Mouse (Mus musculus) forebrain, embryonic 14.5 days (tissue): Measurements from ENCODE around the gene Lepr. TPM values are rescaled to one million over a fixed set of nuclear protein-coding genes. Genes with fewer than 3 reads are reported as not detected.
A peak's percentile ranks its signal among the peaks of the same experiment; 100 is the strongest.

Source experiments
- ATAC-seq: fragments of 200-750 bp; cut with Nextera tagmentation; 2 replicates; pipeline ENCODE4 v1.8.0; 2017; ENCODE audit warnings: mild to moderate bottlenecking, moderate library complexity
- DNase-seq: peaks from one replicate; pipeline ENCODE4 v3.0.0-alpha.2; 2015; ENCODE audit warnings: low spot score
- H3K27ac ChIP-seq: fragments of 300-500 bp; sonication (generic); 2 replicates; pipeline ENCODE4 v1.5.1; 2014; ENCODE audit warnings: low read depth, mild to moderate bottlenecking, control low read depth, low read length, moderate library complexity
- H3K27me3 ChIP-seq: fragments of 300-500 bp; sonication (generic); replicated peaks from 2 replicates; pipeline ENCODE4 v1.6.1; 2014; ENCODE audit warnings: low read length, control low read depth, mixed read lengths; ENCODE audit not compliant: control insufficient read depth, insufficient read depth
- H3K36me3 ChIP-seq: fragments of 300-500 bp; sonication (generic); 2 replicates; pipeline ENCODE4 v1.6.1; 2014; ENCODE audit warnings: low read length, control low read depth; ENCODE audit not compliant: control insufficient read depth, insufficient read depth
- H3K4me1 ChIP-seq: fragments of 300-500 bp; sonication (generic); 2 replicates; pipeline ENCODE4 v1.6.1; 2014; ENCODE audit warnings: antibody characterized with exemption, low read length, control low read depth; ENCODE audit not compliant: control insufficient read depth, insufficient read depth
- H3K4me2 ChIP-seq: fragments of 300-500 bp; sonication (generic); 2 replicates; pipeline ENCODE4 v1.6.1; 2014; ENCODE audit warnings: mild to moderate bottlenecking, control low read depth, low read length
- H3K4me3 ChIP-seq: fragments of 300-500 bp; sonication (generic); 2 replicates; pipeline ENCODE4 v1.5.1; 2014; ENCODE audit warnings: low read depth, low read length, control low read depth
- H3K9ac ChIP-seq: fragments of 300-500 bp; sonication (generic); 2 replicates; pipeline ENCODE4 v1.6.1; 2014; ENCODE audit warnings: mild to moderate bottlenecking, low read length, control low read depth, moderate library complexity
- H3K9me3 ChIP-seq: fragments of 300-500 bp; sonication (generic); replicated peaks from 2 replicates; pipeline ENCODE4 v1.6.1; 2016; ENCODE audit warnings: low read length, control low read depth, mixed read lengths; ENCODE audit not compliant: control insufficient read depth
- WGBS: fragments of 180-500 bp; shearing (Covaris S2); extraction: QIAGEN DNeasy Blood & Tissue Kit; methylation state at CpG from one replicate; pipeline ENCODE4 v1.1.7; 2014; 5-methylcytosine and 5-hydroxymethylcytosine counted together
- polyA plus RNA-seq: library from polyadenylated mRNA; unstranded; fragments of >200 nt; fragmentation: Nextera tagmentation; extraction: Ambion mirVana; gene quantifications from 2 replicates; pipeline ENCODE4 v1.2.1, GENCODE M21; 2014

The Lepr gene
- polyA plus RNA-seq, 1 experiment from 2014 or later, result 3.6 TPM

- 78% methylated on average over 3 of the region's 3 CpGs for WGBS
- Histone ChIP-seq H3K27ac (no peak overlapping the region), H3K36me3 (no peaks in the 10 kb centered on the region), H3K4me2 (no peak overlapping the region), H3K27me3 (no peaks in the 10 kb centered on the region), H3K9ac (no peak overlapping the region), H3K9me3 (no peaks in the 10 kb centered on the region), H3K4me1 (no peaks in the 10 kb centered on the region), H3K4me3 (no peak overlapping the region)
- ATAC-seq (no peak), DNase-seq (no peak)
Observed at GRCm38 (mm10) chr4:101707953-101708352, 9.3 kb upstream of the Lepr start.

GRCm38 (mm10) chr4:101710361-101710760 is 6.8 kb upstream of the Lepr start:
- no peaks in the 10 kb centered on the region for H3K9me3 ChIP-seq
- H3K36me3 ChIP-seq, result no peaks in the 10 kb centered on the region
- no peak for ATAC-seq
- no peak overlapping the region for H3K27ac ChIP-seq
- DNase-seq, result no peak
- no peak overlapping the region for H3K4me2 ChIP-seq
- H3K27me3 ChIP-seq, result no peaks in the 10 kb centered on the region
- no peaks in the 10 kb centered on the region for H3K4me1 ChIP-seq
- H3K4me3 ChIP-seq, result no peak overlapping the region
- no peak overlapping the region for H3K9ac ChIP-seq
- WGBS, result 82% methylated on average over 4 of the region's 4 CpGs

- Histone ChIP-seq H3K36me3 (no peaks in the 10 kb centered on the region), H3K4me3 (no peak overlapping the region), H3K27ac (no peak overlapping the region), H3K4me2 (no peak overlapping the region), H3K9me3 (no peaks in the 10 kb centered on the region), H3K4me1 (no peaks in the 10 kb centered on the region), H3K27me3 (no peaks in the 10 kb centered on the region), H3K9ac (no peak overlapping the region)
- ATAC-seq (no peak), DNase-seq (no peak)
- WGBS, result 93% methylated on average over 4 of the region's 4 CpGs
Observed at GRCm38 (mm10) chr4:101711100-101711499, 6.1 kb upstream of the Lepr start.

- Histone ChIP-seq H3K27ac (no peak overlapping the region), H3K9me3 (no peaks in the 10 kb centered on the region), H3K9ac (no peak overlapping the region), H3K4me1 (peaks cover 6% of the 10 kb centered on the region; the same call in 1 of the 2 replicates), H3K27me3 (peaks cover 13% of the 10 kb centered on the region), H3K36me3 (no peaks in the 10 kb centered on the region), H3K4me3 (no peak overlapping the region), H3K4me2 (no peak overlapping the region)
- whole genome bisulfite sequencing, result 49% methylated on average over 1 of the region's 1 CpGs
- no peak for ATAC-seq
- DNase-seq, result no peak
Observed at GRCm38 (mm10) chr4:101712563-101712962, 4.6 kb upstream of the Lepr start.

- H3K27me3 ChIP-seq, result peaks cover 23% of the 10 kb centered on the region
- peaks cover 6% of the 10 kb centered on the region; the same call in 1 of the 2 replicates for H3K4me1 ChIP-seq
- no peak for ATAC-seq
- no peak overlapping the region for H3K4me2 ChIP-seq
- no peak for DNase-seq
- H3K36me3 ChIP-seq, result no peaks in the 10 kb centered on the region
- WGBS, result 91% methylated on average over 8 of the region's 8 CpGs
- no peak overlapping the region for H3K9ac ChIP-seq
- H3K4me3 ChIP-seq, result no peak overlapping the region
- H3K27ac ChIP-seq, result no peak overlapping the region
- no peaks in the 10 kb centered on the region for H3K9me3 ChIP-seq
Observed at GRCm38 (mm10) chr4:101715302-101715701, 1.9 kb upstream of the Lepr start.

GRCm38 (mm10) chr4:101715805-101716204 is 1.4 kb upstream of the Lepr start:
- peaks cover 6% of the 10 kb centered on the region; the same call in 1 of the 2 replicates for H3K4me1 ChIP-seq
- 63% methylated on average over 6 of the region's 6 CpGs for WGBS
- no peak for ATAC-seq

GRCm38 (mm10) chr4:101718991-101719580 is 1.9 kb downstream of the Lepr start:
- no peak overlapping the region for H3K27ac ChIP-seq
- H3K27me3 ChIP-seq, result peaks cover 23% of the 10 kb centered on the region
- WGBS, result 3% methylated on average over 5 of the region's 5 CpGs
- H3K9me3 ChIP-seq, result no peaks in the 10 kb centered on the region
- H3K4me1 ChIP-seq, result peaks cover 6% of the 10 kb centered on the region; the same call in 1 of the 2 replicates
- DNase-seq, result peak; percentile 69
- no peaks in the 10 kb centered on the region for H3K36me3 ChIP-seq
- no peak overlapping the region for H3K4me2 ChIP-seq
- no peak overlapping the region for H3K4me3 ChIP-seq
- H3K9ac ChIP-seq, result no peak overlapping the region
- peak; percentile 60; the same call in 1 of the 2 replicates for ATAC-seq

More at GRCm38 (mm10) chr4:101715805-101716204, 1.4 kb upstream of the Lepr start:
- Histone ChIP-seq H3K36me3 (no peaks in the 10 kb centered on the region), H3K9ac (no peak overlapping the region), H3K4me2 (no peak overlapping the region), H3K9me3 (no peaks in the 10 kb centered on the region), H3K27ac (no peak overlapping the region), H3K27me3 (peaks cover 23% of the 10 kb centered on the region), H3K4me3 (no peak overlapping the region)
- DNase-seq, result no peak

GRCm38 (mm10) chr4:101721705-101722104 is 4.5 kb downstream of the Lepr start:
- 90% methylated on average over 4 of the region's 4 CpGs for WGBS
- H3K27ac ChIP-seq, result no peak overlapping the region
- H3K4me1 ChIP-seq, result peaks cover 6% of the 10 kb centered on the region; the same call in 1 of the 2 replicates
- no peak for ATAC-seq
- H3K9me3 ChIP-seq, result no peaks in the 10 kb centered on the region
- no peak overlapping the region for H3K4me2 ChIP-seq
- no peak for DNase-seq
- peaks cover 18% of the 10 kb centered on the region for H3K27me3 ChIP-seq
- no peak overlapping the region for H3K9ac ChIP-seq
- H3K4me3 ChIP-seq, result no peak overlapping the region
- H3K36me3 ChIP-seq, result no peaks in the 10 kb centered on the region

- Histone ChIP-seq H3K27ac (no peak overlapping the region), H3K4me1 (no peaks in the 10 kb centered on the region), H3K4me3 (no peak overlapping the region), H3K36me3 (no peaks in the 10 kb centered on the region), H3K27me3 (no peaks in the 10 kb centered on the region), H3K4me2 (no peak overlapping the region), H3K9me3 (no peaks in the 10 kb centered on the region), H3K9ac (no peak overlapping the region)
- no peak for DNase-seq
- ATAC-seq, result no peak
- 96% methylated on average over 2 of the region's 2 CpGs for WGBS
Observed at GRCm38 (mm10) chr4:101741973-101742372, 24.8 kb downstream of the Lepr start.
